Mouse (Mus musculus): ENCODE results near the gene Serpina3b.

The Serpina3b gene

GRCm38 (mm10) chr12:104174747-104175146 is 47.0 kb downstream of the Serpina3b start:
- DNase-seq (ENCODE audit: extremely low read depth, low read depth, low spot score), result no peak

- no peak for DNase-seq (ENCODE audit: extremely low read depth, low read depth, low spot score)
Measured at GRCm38 (mm10) chr12:104175636-104176035, 47.8 kb downstream of the Serpina3b start.

- no peak for DNase-seq (ENCODE audit: extremely low read depth, low read depth, low spot score)
Measured at GRCm38 (mm10) chr12:104178577-104178976, 50.8 kb downstream of the Serpina3b start.

GRCm38 (mm10) chr12:104178987-104179386 is 51.2 kb downstream of the Serpina3b start:
- no peak for DNase-seq (ENCODE audit: extremely low read depth, low read depth, low spot score)

DNA sequence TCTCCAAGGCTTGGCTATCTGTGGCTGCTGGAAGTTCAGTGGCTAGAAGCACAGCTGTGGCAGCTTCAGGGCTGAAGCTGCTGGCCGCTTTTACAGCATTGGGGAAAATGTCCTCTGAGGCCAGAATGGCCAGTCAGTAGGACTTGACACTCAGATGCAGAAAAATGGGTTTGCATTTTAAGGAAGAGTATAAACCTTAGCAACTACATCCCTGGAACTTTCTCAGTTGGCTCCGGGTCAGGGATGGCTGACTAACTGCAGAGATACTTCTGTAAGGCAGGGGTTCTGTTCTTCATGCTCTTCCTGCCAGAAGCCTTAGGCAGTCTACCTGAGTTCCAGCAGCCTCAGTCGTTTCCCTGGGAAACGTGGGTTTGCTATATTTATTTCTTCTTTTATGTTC is 57.2 kb downstream of the Serpina3b start:
- no peak for DNase-seq (ENCODE audit: extremely low read depth, low read depth, low spot score)

- DNase-seq (ENCODE audit: extremely low read depth, low read depth, low spot score), result peak; percentile 37
Measured at GRCm38 (mm10) chr12:104186041-104186581, 58.3 kb downstream of the Serpina3b start.
